Mouse (Mus musculus): Measurements from ENCODE around the gene Cfb.

GRCm38 (mm10) chr17:34881683-34882310 lies 19.5 kb upstream of the Cfb start, which contains the start of gene Gm20547:
- TF ChIP-seq POLR2A (IDR thresholded peaks at IDR 0.05; ENCODE audit: control insufficient read depth, extremely low read depth, insufficient read depth, low read length, poor library complexity) (no peak), CTCF (IDR thresholded peaks at IDR 0.05; ENCODE audit: borderline replicate concordance, control insufficient read depth, extremely low read depth, insufficient read depth, low read length, poor library complexity) (no peak)

Data from thymus, adult 2 months (tissue).